Mouse (Mus musculus): ENCODE measurements around the gene Tdrd9. TPM values are rescaled to one million over a fixed set of nuclear protein-coding genes. Genes with fewer than 3 reads are reported as not detected.

The Tdrd9 gene
- polyA plus RNA-seq, 1 experiment from 2014 or later: 0.07 TPM

DNA sequence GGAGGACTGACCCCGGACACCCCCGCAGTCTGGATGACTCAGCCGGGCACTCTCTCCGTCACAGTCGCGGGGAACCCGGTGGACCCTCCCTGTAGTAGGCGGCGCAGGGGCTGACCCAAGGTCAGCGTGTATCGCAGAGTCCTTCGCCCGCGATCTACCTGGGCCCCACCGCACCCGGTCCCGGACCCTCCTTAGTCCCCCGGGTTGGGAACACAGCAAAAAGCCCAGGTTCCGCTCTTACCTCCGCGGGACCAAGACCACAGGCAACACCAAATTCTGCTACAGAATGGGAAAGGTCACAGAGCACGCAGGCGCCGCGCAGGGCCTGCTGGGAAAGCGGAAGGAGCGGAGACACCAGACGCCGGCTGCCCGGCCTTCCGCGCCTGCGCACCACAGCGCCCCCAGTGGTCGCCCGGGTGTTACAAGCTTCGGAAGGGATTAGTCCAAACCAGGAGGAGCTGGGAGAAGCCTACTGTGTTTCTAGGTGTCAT, 4.6 kb upstream of the Tdrd9 start, which contains the start of gene Atp5mpl:
Atp5mpl (minus strand) TSS at position 295 of the 491 bp plus-strand sequence.
- Histone ChIP-seq H3K4me3 (peak within 1 kb of the TSS; percentile 74), H3K36me3 (peaks cover 34% of the 10 kb centered on the region), H3K27ac (replicated peaks) (peak within 1 kb of the TSS; percentile 81), H3K4me2 (peak within 1 kb of the TSS; percentile 85), H3K4me1 (peaks cover 27% of the 10 kb centered on the region), H3K9ac (peak within 1 kb of the TSS; percentile 88), H3K27me3 (replicated peaks) (no peaks in the 10 kb centered on the region), H3K9me3 (no peaks in the 10 kb centered on the region)
- WGBS: under 1% methylated on average over 37 of the region's 37 CpGs
- ATAC-seq (ENCODE audit: extremely low read depth, insufficient number of reproducible peaks, low FRiP score, low TSS enrichment): peak; percentile 83

DNA sequence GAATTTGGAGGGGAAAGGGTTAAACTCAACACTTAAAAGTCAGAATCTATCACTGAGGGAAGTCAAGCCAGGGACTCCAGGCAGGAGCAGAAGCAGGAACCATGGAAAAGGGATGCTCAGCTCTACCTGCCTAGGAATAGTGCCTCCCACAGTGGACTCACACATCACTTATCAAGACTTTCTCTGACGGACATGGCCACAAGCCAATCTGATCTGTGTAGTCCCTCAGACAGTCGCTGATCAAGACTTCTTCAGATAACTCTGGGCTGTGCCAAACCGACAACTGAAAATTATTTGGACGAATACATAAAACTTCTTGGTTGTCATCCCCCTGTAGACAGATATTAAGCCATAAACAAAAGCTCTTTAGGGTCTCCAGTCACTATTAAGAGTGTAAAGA, 1.3 kb upstream of the Tdrd9 start:
- Histone ChIP-seq H3K9me3 (no peaks in the 10 kb centered on the region; the same call in 1 of the 2 replicates), H3K4me2 (no peak overlapping the region), H3K27me3 (replicated peaks) (no peaks in the 10 kb centered on the region), H3K27ac (replicated peaks) (no peak overlapping the region), H3K36me3 (peaks cover 2% of the 10 kb centered on the region; the same call in 1 of the 2 replicates), H3K4me1 (peaks cover 15% of the 10 kb centered on the region), H3K4me3 (no peak overlapping the region), H3K9ac (no peak overlapping the region)
- 71% methylated on average over 4 of the region's 4 CpGs for WGBS
- no peak for ATAC-seq (ENCODE audit: extremely low read depth, insufficient number of reproducible peaks, low FRiP score, low TSS enrichment)

DNA sequence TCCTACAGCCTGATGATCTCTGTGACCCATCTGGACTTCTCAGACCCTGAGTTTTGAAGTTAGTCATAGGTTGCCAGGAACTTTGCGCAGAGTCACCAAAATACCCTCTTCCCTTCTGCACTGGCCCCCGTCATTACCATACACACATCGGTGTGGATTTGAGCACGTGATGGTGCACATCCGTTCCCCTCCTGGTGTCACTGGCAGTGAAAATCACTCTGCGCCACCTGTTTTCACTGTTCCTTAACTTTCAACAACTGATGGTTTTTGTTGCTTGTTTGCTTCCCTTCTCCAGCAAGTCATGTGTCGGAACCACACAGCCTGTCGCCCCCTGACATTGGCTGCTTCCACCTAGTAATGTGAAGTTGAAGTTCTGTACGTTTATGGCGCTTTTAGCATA, 1.1 kb downstream of the Tdrd9 start:
- Histone ChIP-seq H3K27ac (replicated peaks) (no peak overlapping the region), H3K9ac (no peak overlapping the region), H3K4me1 (peaks cover 14% of the 10 kb centered on the region), H3K36me3 (no peaks in the 10 kb centered on the region), H3K27me3 (replicated peaks) (no peaks in the 10 kb centered on the region), H3K4me3 (no peak overlapping the region), H3K4me2 (no peak overlapping the region), H3K9me3 (no peaks in the 10 kb centered on the region; the same call in 1 of the 2 replicates)
- ATAC-seq (ENCODE audit: extremely low read depth, insufficient number of reproducible peaks, low FRiP score, low TSS enrichment): no peak
- 83% methylated on average over 10 of the region's 10 CpGs for WGBS

DNA sequence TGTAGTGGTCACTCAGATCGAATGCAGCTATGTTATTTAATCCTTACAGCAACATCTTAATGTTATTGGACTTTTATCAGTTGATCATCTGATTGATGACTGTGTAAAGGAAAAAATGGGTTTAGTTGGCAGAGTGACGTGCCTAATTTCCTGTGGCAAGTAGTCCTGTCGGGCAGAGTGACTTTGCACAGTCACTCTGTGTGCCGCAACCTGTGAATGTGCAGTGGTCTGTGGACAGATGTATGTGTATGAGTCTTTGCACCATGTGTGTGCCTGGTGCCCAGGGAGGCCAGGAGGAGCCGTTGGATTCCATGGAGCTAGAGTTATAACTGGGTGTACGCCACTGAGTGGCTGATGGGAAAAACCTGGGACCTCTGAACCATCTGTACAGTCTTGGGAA, 3.2 kb downstream of the Tdrd9 start:
- ATAC-seq (ENCODE audit: extremely low read depth, insufficient number of reproducible peaks, low FRiP score, low TSS enrichment): no peak
- no peaks in the 10 kb centered on the region for H3K36me3 ChIP-seq
- no peak overlapping the region for H3K27ac ChIP-seq (replicated peaks)
- no peak overlapping the region for H3K4me2 ChIP-seq
- no peak overlapping the region for H3K4me3 ChIP-seq
- no peaks in the 10 kb centered on the region; the same call in 1 of the 2 replicates for H3K9me3 ChIP-seq
- peaks cover 23% of the 10 kb centered on the region for H3K4me1 ChIP-seq
- WGBS: 72% methylated on average over 6 of the region's 6 CpGs
- H3K9ac ChIP-seq: no peak overlapping the region
- no peaks in the 10 kb centered on the region for H3K27me3 ChIP-seq (replicated peaks)

DNA sequence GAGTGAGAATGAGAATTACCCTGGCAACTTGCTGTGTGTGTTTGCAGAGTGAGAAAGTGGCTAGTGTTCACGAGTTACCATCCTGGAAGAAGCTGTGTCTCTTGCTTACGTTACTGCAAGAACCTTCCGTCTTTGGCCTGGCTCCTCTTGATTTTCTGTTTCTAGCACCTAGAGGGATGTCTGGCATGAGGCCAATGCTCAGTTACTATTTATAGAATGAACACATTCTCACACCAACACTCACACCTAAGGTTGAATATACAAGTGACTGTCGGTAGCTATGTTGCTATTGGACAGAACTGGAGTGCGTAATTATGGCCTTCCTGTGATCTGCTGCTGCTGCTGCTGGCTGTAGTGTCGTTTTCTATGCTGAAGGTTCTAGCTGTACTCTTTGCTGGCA, 5.8 kb downstream of the Tdrd9 start:
- no peaks in the 10 kb centered on the region for H3K36me3 ChIP-seq
- H3K27me3 ChIP-seq (replicated peaks): no peaks in the 10 kb centered on the region
- peak overlapping the region; percentile 63; the same call in 1 of the 2 replicates for H3K9ac ChIP-seq
- peak overlapping the region; percentile 36 for H3K4me2 ChIP-seq
- H3K27ac ChIP-seq (replicated peaks): peak overlapping the region; percentile 89
- WGBS: 20% methylated on average over 6 of the region's 6 CpGs
- peak; percentile 54; the same call in 1 of the 2 replicates for ATAC-seq (ENCODE audit: extremely low read depth, insufficient number of reproducible peaks, low FRiP score, low TSS enrichment)
- no peaks in the 10 kb centered on the region; the same call in 1 of the 2 replicates for H3K9me3 ChIP-seq
- no peak overlapping the region for H3K4me3 ChIP-seq
- peaks cover 34% of the 10 kb centered on the region for H3K4me1 ChIP-seq

DNA sequence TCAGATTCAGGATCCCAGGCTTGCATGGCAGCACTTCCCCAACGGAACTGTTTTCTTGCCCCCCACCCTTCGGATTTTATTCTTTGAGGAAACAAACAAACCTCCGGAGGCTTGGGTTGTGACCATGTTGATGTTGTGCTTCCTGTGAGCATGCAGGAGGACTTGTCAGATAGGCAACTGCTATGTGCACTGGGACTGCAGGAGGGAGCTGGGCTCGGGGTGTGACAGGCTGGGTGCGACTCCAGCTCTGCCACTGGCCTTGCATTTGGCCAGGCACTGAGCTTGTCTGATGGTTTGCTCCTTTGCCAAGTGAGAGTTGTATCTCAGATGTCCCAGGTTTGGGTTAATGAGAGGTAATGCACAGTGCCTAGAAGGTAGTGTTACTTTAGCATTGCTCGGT, 6.9 kb downstream of the Tdrd9 start:
- Histone ChIP-seq H3K36me3 (no peaks in the 10 kb centered on the region), H3K4me1 (peaks cover 34% of the 10 kb centered on the region), H3K27ac (replicated peaks) (peak overlapping the region; percentile 89), H3K9me3 (no peaks in the 10 kb centered on the region), H3K4me2 (no peak overlapping the region), H3K4me3 (no peak overlapping the region), H3K27me3 (replicated peaks) (no peaks in the 10 kb centered on the region), H3K9ac (no peak overlapping the region)
- ATAC-seq (ENCODE audit: extremely low read depth, insufficient number of reproducible peaks, low FRiP score, low TSS enrichment): no peak
- 59% methylated on average over 6 of the region's 6 CpGs for WGBS

DNA sequence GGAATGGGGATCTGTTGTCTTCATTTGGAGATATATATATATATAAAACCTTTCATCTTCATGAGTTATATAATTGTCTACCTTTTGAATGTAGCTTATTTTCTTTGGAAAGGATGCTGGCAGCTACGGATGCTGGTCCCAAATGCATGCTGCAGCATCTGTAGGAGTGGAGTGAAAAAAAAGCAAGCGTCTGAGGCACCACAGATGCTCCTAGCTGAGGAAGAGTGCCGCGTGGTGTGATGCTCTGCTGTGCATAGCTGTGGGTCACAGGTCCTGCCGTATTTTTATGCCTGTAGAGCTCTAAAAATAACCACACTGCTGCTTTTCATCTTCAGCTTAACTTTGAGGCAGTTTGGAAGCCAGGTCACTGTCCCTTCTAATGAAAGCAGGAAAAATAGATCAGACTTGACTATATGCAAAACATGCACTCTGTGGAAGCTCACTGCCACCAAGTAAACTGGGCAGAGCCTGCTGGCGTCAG, 9.6 kb downstream of the Tdrd9 start, which contains the start of gene Rd3l:
Rd3l (minus strand) TSS at position 431 of the 481 bp plus-strand sequence.
- Histone ChIP-seq H3K9me3 (no peaks in the 10 kb centered on the region), H3K27ac (replicated peaks) (peak within 1 kb of the TSS; percentile 46), H3K36me3 (no peaks in the 10 kb centered on the region), H3K4me2 (peak within 1 kb of the TSS; percentile 32), H3K27me3 (replicated peaks) (no peaks in the 10 kb centered on the region), H3K9ac (no peak within 1 kb of the TSS), H3K4me3 (no peak within 1 kb of the TSS), H3K4me1 (peaks cover 34% of the 10 kb centered on the region)
- no peak for ATAC-seq (ENCODE audit: extremely low read depth, insufficient number of reproducible peaks, low FRiP score, low TSS enrichment)
- 38% methylated on average over 6 of the region's 6 CpGs for WGBS

DNA sequence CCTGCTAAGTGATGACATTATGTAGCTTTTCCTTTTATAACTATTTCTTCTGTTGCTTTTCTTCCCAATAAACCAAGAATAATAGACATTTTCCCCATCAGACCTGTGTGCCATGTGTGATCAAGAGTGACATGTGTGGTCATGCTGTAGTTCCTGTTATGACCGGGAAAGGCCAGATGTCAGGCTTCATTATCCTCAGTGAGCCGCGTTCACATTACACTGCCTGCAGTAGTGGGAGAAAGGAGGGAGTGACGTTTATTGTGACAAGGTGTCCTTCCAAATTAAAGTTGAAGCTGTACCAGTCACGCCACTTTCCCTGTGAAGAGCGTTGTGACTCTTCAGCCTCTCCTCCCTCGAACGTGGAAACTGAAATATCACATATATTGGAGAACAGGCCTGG, 10.5 kb downstream of the Tdrd9 start:
- H3K27me3 ChIP-seq (replicated peaks): no peaks in the 10 kb centered on the region
- peak overlapping the region; percentile 46 for H3K27ac ChIP-seq (replicated peaks)
- H3K4me1 ChIP-seq: peaks cover 28% of the 10 kb centered on the region
- H3K9me3 ChIP-seq: no peaks in the 10 kb centered on the region
- no peak for ATAC-seq (ENCODE audit: extremely low read depth, insufficient number of reproducible peaks, low FRiP score, low TSS enrichment)
- H3K4me2 ChIP-seq: no peak overlapping the region
- WGBS: 76% methylated on average over 8 of the region's 8 CpGs
- H3K9ac ChIP-seq: no peak overlapping the region
- H3K36me3 ChIP-seq: no peaks in the 10 kb centered on the region
- H3K4me3 ChIP-seq: no peak overlapping the region

DNA sequence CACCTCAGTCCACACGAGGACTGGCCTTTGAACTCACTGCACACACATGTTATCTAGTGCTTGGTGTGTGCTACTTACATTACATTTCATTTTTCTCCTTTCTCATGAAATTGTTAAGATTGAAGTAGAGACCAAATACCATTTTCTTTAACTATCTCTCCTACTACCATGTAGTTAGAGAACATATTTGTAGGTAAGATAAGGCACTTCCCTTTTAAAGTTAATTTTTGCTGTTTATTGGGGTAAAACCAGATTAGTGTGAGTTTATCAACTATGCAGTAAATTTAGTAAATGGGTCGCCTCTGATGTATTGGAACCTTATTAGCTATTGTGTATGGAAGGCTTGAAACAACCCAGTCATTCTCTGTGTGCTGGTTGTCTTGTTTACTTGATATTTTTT, 11.8 kb downstream of the Tdrd9 start:
- no peak overlapping the region for H3K4me2 ChIP-seq
- no peak overlapping the region for H3K9ac ChIP-seq
- no peak overlapping the region for H3K4me3 ChIP-seq
- no peak overlapping the region for H3K27ac ChIP-seq (replicated peaks)
- H3K27me3 ChIP-seq (replicated peaks): no peaks in the 10 kb centered on the region
- H3K36me3 ChIP-seq: no peaks in the 10 kb centered on the region
- ATAC-seq (ENCODE audit: extremely low read depth, insufficient number of reproducible peaks, low FRiP score, low TSS enrichment): no peak
- 63% methylated on average over 2 of the region's 2 CpGs for WGBS
- no peaks in the 10 kb centered on the region for H3K9me3 ChIP-seq
- H3K4me1 ChIP-seq: peaks cover 14% of the 10 kb centered on the region

DNA sequence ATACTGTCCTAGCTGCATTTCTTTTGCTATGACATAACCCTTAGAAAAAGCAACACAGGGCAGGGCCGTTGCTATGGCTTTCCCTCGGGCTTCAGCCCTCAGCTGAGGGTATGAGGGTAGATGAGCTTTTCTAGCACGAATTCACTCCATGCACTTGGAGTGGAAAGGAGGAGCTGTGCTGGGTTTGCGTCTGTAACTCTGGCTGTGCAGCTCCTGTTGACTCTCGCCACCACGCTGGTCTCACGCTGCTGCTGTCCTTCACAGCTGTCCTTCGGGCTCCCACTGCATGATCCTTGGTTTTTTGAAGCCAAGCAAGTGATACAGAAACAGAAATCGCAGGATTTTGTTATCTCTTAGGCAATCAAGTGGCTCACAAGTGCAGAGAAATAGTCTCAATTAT, 15.4 kb downstream of the Tdrd9 start:
- 35% methylated on average over 9 of the region's 9 CpGs for WGBS
- Histone ChIP-seq H3K9ac (no peak overlapping the region), H3K4me1 (no peaks in the 10 kb centered on the region), H3K27ac (replicated peaks) (no peak overlapping the region), H3K27me3 (replicated peaks) (no peaks in the 10 kb centered on the region), H3K9me3 (no peaks in the 10 kb centered on the region), H3K4me3 (no peak overlapping the region), H3K4me2 (no peak overlapping the region), H3K36me3 (no peaks in the 10 kb centered on the region)
- ATAC-seq (ENCODE audit: extremely low read depth, insufficient number of reproducible peaks, low FRiP score, low TSS enrichment): no peak

DNA sequence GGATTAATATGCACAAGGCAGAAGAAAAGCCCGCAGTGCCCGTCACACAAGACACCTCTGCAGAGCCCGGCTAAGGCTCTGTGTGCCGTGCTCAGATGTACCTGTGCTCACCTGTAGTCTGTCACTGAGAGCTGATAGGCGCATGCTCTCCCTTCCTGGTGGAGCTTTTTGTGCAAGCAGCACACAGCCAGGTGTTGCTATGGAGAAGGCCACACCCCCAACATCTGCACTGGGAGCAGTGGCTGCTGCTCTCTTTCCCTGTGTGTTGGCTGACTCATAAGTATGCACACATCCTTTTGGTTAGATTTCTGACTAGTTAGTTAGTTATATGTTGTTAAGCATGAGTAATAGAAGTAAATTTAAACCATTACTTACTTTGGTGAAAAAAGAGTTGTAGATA, 21.3 kb downstream of the Tdrd9 start:
- Histone ChIP-seq H3K4me1 (no peaks in the 10 kb centered on the region), H3K9ac (no peak overlapping the region), H3K9me3 (no peaks in the 10 kb centered on the region), H3K4me3 (no peak overlapping the region), H3K27me3 (replicated peaks) (no peaks in the 10 kb centered on the region), H3K36me3 (no peaks in the 10 kb centered on the region), H3K27ac (replicated peaks) (no peak overlapping the region), H3K4me2 (no peak overlapping the region)
- ATAC-seq (ENCODE audit: extremely low read depth, insufficient number of reproducible peaks, low FRiP score, low TSS enrichment): no peak
- WGBS: 86% methylated on average over 5 of the region's 5 CpGs

DNA sequence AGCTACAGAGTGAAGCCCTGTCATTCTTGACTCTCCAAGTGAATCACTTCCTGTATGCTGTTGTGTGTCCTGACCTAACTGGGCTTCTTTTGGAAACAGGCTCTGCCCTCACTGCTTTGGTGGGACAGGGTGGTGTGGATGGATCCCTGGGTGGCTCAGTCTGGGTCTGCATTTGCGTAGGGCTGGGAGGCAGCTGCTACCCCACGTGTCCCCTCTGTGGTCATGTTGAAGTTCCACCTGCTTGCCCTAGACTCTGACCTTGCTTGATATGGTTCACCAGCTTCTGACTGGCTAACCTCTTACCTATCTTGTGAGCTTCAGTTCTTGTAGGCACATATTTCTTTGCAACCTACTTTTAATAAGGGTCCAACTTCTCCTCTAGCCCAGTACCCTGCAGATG, 23.8 kb downstream of the Tdrd9 start:
- Histone ChIP-seq H3K4me3 (no peak overlapping the region), H3K27me3 (replicated peaks) (no peaks in the 10 kb centered on the region), H3K4me2 (no peak overlapping the region), H3K27ac (replicated peaks) (no peak overlapping the region), H3K9ac (no peak overlapping the region), H3K36me3 (no peaks in the 10 kb centered on the region), H3K9me3 (no peaks in the 10 kb centered on the region), H3K4me1 (no peaks in the 10 kb centered on the region)
- WGBS: 77% methylated on average over 2 of the region's 2 CpGs
- no peak for ATAC-seq (ENCODE audit: extremely low read depth, insufficient number of reproducible peaks, low FRiP score, low TSS enrichment)

Measured in heart, embryonic 13.5 days (tissue).